Mouse (Mus musculus): Measurements from ENCODE around the gene Tex10. TPM values are rescaled to one million over a fixed set of nuclear protein-coding genes. Genes with fewer than 3 reads are reported as not detected.

The Tex10 gene
- 49.9 to 52.6 TPM (median 51.7 TPM) in 3 replicates for total RNA-seq (2017)

GRCm38 (mm10) chr4:48472792-48473650 is at the start of gene Tex10:
Tex10 (minus strand) TSS chr4:48473459.
- peak; percentile 88 for ATAC-seq (replicated peaks; ENCODE audit: insufficient number of reproducible peaks, low FRiP score, low TSS enrichment, poor library complexity, severe bottlenecking)

- no peak for ATAC-seq (replicated peaks; ENCODE audit: insufficient number of reproducible peaks, low FRiP score, low TSS enrichment, poor library complexity, severe bottlenecking)
These were observed 37.6 kb upstream of the Tex10 start for GRCm38 (mm10) chr4:48510861-48511260.

GRCm38 (mm10) chr4:48492510-48492909 is 19.3 kb upstream of the Tex10 start:
- ATAC-seq (replicated peaks; ENCODE audit: insufficient number of reproducible peaks, low FRiP score, low TSS enrichment, poor library complexity, severe bottlenecking): no peak

- ATAC-seq (replicated peaks; ENCODE audit: insufficient number of reproducible peaks, low FRiP score, low TSS enrichment, poor library complexity, severe bottlenecking): no peak
These were observed 18.1 kb upstream of the Tex10 start for GRCm38 (mm10) chr4:48491290-48491743.

- ATAC-seq (replicated peaks; ENCODE audit: insufficient number of reproducible peaks, low FRiP score, low TSS enrichment, poor library complexity, severe bottlenecking): no peak
These were observed 15.7 kb upstream of the Tex10 start for GRCm38 (mm10) chr4:48488916-48489315.

GRCm38 (mm10) chr4:48481287-48481686 is 8.0 kb upstream of the Tex10 start:
- ATAC-seq (replicated peaks; ENCODE audit: insufficient number of reproducible peaks, low FRiP score, low TSS enrichment, poor library complexity, severe bottlenecking): 0 out of 2 replicates have a peak, but pooled peaks have one; percentile 66

- no peak for ATAC-seq (replicated peaks; ENCODE audit: insufficient number of reproducible peaks, low FRiP score, low TSS enrichment, poor library complexity, severe bottlenecking)
These were observed 372 bp upstream of the Tex10 start for GRCm38 (mm10) chr4:48473651-48474011.

GRCm38 (mm10) chr4:48472052-48472791 is 1.0 kb downstream of the Tex10 start:
- ATAC-seq (replicated peaks; ENCODE audit: insufficient number of reproducible peaks, low FRiP score, low TSS enrichment, poor library complexity, severe bottlenecking): no peak

GRCm38 (mm10) chr4:48470977-48471376 is 2.3 kb downstream of the Tex10 start:
- ATAC-seq (replicated peaks; ENCODE audit: insufficient number of reproducible peaks, low FRiP score, low TSS enrichment, poor library complexity, severe bottlenecking): no peak

GRCm38 (mm10) chr4:48461060-48461459 is 12.2 kb downstream of the Tex10 start:
- no peak for ATAC-seq (replicated peaks; ENCODE audit: insufficient number of reproducible peaks, low FRiP score, low TSS enrichment, poor library complexity, severe bottlenecking)

- ATAC-seq (replicated peaks; ENCODE audit: insufficient number of reproducible peaks, low FRiP score, low TSS enrichment, poor library complexity, severe bottlenecking): no peak
These were observed 14.8 kb downstream of the Tex10 start for GRCm38 (mm10) chr4:48458436-48458835.

GRCm38 (mm10) chr4:48454106-48454773 is 19.0 kb downstream of the Tex10 start:
- ATAC-seq (replicated peaks; ENCODE audit: insufficient number of reproducible peaks, low FRiP score, low TSS enrichment, poor library complexity, severe bottlenecking): no peak

- ATAC-seq (replicated peaks; ENCODE audit: insufficient number of reproducible peaks, low FRiP score, low TSS enrichment, poor library complexity, severe bottlenecking): no peak
These were observed 45.2 kb downstream of the Tex10 start for GRCm38 (mm10) chr4:48428054-48428453.

GRCm38 (mm10) chr4:48427413-48427812 is 45.8 kb downstream of the Tex10 start:
- no peak for ATAC-seq (replicated peaks; ENCODE audit: insufficient number of reproducible peaks, low FRiP score, low TSS enrichment, poor library complexity, severe bottlenecking)

GRCm38 (mm10) chr4:48423738-48424137 is 49.5 kb downstream of the Tex10 start:
- no peak for ATAC-seq (replicated peaks; ENCODE audit: insufficient number of reproducible peaks, low FRiP score, low TSS enrichment, poor library complexity, severe bottlenecking)

- no peak for ATAC-seq (replicated peaks; ENCODE audit: insufficient number of reproducible peaks, low FRiP score, low TSS enrichment, poor library complexity, severe bottlenecking)
These were observed 50.6 kb downstream of the Tex10 start for GRCm38 (mm10) chr4:48422633-48423032.

- 0 out of 2 replicates have a peak, but pooled peaks have one; percentile 21 for ATAC-seq (replicated peaks; ENCODE audit: insufficient number of reproducible peaks, low FRiP score, low TSS enrichment, poor library complexity, severe bottlenecking)
These were observed 54.3 kb downstream of the Tex10 start for GRCm38 (mm10) chr4:48418831-48419468.

GRCm38 (mm10) chr4:48415838-48416335 is 57.4 kb downstream of the Tex10 start:
- no peak for ATAC-seq (replicated peaks; ENCODE audit: insufficient number of reproducible peaks, low FRiP score, low TSS enrichment, poor library complexity, severe bottlenecking)

- ATAC-seq (replicated peaks; ENCODE audit: insufficient number of reproducible peaks, low FRiP score, low TSS enrichment, poor library complexity, severe bottlenecking): no peak
These were observed 59.8 kb downstream of the Tex10 start for GRCm38 (mm10) chr4:48413473-48413872.
